Mouse (Mus musculus) lung, postnatal 0 days (tissue): ENCODE measurements at regions not wholly inside any gene's neighbourhood (a gene's known extent, or its start where the extent isn't known, plus 50 kb on each side); places are given as distances from the start of the nearest gene placed in this dataset.

ENCODE experiments used
- CTCF ChIP-seq: IDR thresholded peaks from 2 replicates; pipeline ENCODE4 v1.5.1; 2016; ENCODE audit warnings: antibody characterized with exemption, mild to moderate bottlenecking
- EP300 ChIP-seq: IDR thresholded peaks from 2 replicates; pipeline ENCODE4 v1.6.1; 2016; ENCODE audit warnings: antibody characterized with exemption, mild to moderate bottlenecking, control low read depth

GRCm38 (mm10) chr16:68017672-68018071, 397.0 kb upstream of the Cadm2 start:
- TF ChIP-seq CTCF = no peak
- TF ChIP-seq EP300 = no peak
